Mouse (Mus musculus) spleen, adult 2 months (tissue): Measurements from ENCODE around the gene Lrp4.

Source experiments
- CTCF ChIP-seq: fragments of 200-500 bp; IDR thresholded peaks from 2 replicates; pipeline ENCODE4 v1.5.1; 2011; ENCODE audit warnings: mild to moderate bottlenecking, inconsistent platforms; ENCODE audit not compliant: insufficient read depth, insufficient read length, insufficient replicate concordance; ENCODE audit errors: extremely low read depth
- POLR2A ChIP-seq: fragments of 200-500 bp; IDR thresholded peaks from 2 replicates; pipeline ENCODE4 v1.6.1; 2011; ENCODE audit warnings: low read depth, low read length, inconsistent platforms

DNA sequence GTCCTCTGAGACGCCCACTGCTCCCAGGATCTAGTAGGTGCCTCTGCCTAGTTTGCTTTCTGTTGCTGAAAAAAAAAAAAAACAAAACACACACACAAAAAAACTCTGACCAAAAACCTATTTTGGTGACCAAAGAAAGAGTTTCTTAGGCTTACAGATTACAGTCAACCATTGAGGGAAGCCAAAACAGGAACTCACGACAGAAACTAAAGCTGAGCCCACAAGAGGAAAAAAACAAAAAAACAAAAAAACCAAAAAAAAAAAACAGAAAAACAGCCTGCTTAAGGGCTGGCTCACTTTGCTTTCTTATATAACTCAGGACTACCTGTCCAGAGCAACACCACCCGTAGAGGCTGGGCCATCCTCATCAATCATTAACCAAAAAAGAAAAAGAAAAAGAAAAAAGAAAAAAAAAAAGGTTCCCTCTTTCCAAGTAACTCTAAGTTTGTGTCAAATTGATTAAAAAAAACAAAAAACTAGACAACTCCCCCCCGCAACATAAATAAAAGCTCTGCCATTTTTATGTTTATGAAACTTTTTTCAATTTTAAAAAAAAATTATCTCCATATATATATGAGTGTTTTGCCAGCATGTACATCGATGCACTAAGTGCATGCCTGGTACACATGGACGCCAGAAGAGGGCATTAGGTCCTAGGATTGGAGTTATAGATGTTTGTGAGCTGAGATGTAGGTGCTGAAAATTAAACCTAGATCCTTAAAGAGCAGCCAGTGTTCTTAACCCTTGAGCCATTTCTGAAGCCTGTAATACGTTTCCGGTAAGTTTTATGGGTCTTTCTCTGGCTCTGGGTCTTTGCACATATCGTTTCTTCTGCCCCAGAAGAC lies 3.9 kb upstream of the Lrp4 start:
- no peak for TF ChIP-seq CTCF
- TF ChIP-seq POLR2A: no peak
